Mouse (Mus musculus) testis, adult 2 months (tissue): Measurements from ENCODE around the gene Gclm. TPM values are rescaled to one million over a fixed set of nuclear protein-coding genes. Genes with fewer than 3 reads are reported as not detected.

Experiments used
- H3K27ac ChIP-seq: fragments of 200-500 bp; 2 replicates; pipeline ENCODE4 v1.5.1; 2012; ENCODE audit warnings: low read depth, low read length; ENCODE audit not compliant: control insufficient read depth, insufficient read depth
- H3K27me3 ChIP-seq: fragments of 200-500 bp; 2 replicates; pipeline ENCODE4 v1.6.1; 2012; ENCODE audit warnings: mild to moderate bottlenecking, low read length, moderate library complexity; ENCODE audit not compliant: control insufficient read depth, insufficient read depth
- H3K36me3 ChIP-seq: fragments of 200-500 bp; 2 replicates; pipeline ENCODE4 v1.6.1; 2012; ENCODE audit warnings: mild to moderate bottlenecking, low read length; ENCODE audit not compliant: control insufficient read depth, insufficient read depth
- H3K4me1 ChIP-seq: fragments of 200-500 bp; 2 replicates; pipeline ENCODE4 v1.6.1; 2012; ENCODE audit warnings: low read length; ENCODE audit not compliant: control insufficient read depth, insufficient read depth
- H3K4me3 ChIP-seq: fragments of 200-500 bp; 2 replicates; pipeline ENCODE4 v1.5.1; 2012; ENCODE audit warnings: low read depth, mild to moderate bottlenecking, low read length, moderate library complexity, mixed read lengths; ENCODE audit not compliant: control insufficient read depth
- CTCF ChIP-seq: fragments of 200-500 bp; IDR thresholded peaks from 2 replicates; pipeline ENCODE4 v1.5.1; 2012; ENCODE audit warnings: low read depth, mild to moderate bottlenecking, inconsistent platforms, low read length, moderate library complexity; ENCODE audit not compliant: control insufficient read depth, insufficient read depth, insufficient replicate concordance
- POLR2A ChIP-seq: fragments of 200-500 bp; IDR thresholded peaks from 2 replicates; pipeline ENCODE4 v1.6.1; 2012; ENCODE audit warnings: low read depth, mild to moderate bottlenecking, inconsistent platforms, low read length, moderate library complexity; ENCODE audit not compliant: control insufficient read depth
- polyA plus RNA-seq: library from polyadenylated mRNA; depleted of rRNA; stranded (reverse); fragments of >200 nt; gene quantifications from 2 replicates; pipeline ENCODE4 v1.2.3, GENCODE M21; 2012

Gene Gclm
- polyA plus RNA-seq, 1 experiment, result 31.7 TPM

DNA sequence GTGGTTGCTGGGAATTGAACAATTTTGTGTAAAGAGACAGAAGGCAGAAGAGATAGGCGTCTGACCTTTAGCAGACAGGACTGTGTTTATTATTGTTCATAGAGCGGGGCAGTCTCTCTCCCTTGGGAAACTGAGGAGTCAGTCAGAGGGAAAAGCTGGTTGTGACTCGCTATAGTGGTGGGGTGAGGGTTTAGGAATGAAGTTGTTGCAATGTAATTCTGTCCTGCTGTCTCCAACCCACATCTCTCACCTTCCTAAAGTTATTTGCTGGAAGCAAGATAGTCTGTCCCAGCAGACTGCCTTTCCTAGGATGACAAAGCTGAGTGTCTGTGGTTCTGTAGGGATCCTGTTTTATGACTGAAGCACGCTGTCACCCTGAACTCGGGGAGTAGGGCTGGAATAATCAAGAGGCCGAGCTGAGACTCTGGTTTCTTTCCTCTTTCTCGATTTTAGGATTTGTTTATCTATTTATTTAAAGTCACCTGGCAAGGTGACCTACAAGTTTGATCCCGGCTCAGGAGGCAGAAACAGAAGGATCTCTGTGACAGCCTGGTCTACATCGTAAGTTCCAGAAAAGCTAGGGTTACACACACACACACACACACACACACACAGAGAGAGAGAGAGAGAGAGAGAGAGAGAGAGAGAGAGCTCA is 41.6 kb upstream of the Gclm start:
- no peaks in the 10 kb centered on the region for H3K36me3 ChIP-seq
- no peaks in the 10 kb centered on the region for H3K4me1 ChIP-seq
- no peaks in the 10 kb centered on the region for H3K27me3 ChIP-seq
- H3K27ac ChIP-seq, result no peak overlapping the region
- no peak for TF ChIP-seq CTCF
- TF ChIP-seq POLR2A, result no peak
- H3K4me3 ChIP-seq, result no peak overlapping the region

DNA sequence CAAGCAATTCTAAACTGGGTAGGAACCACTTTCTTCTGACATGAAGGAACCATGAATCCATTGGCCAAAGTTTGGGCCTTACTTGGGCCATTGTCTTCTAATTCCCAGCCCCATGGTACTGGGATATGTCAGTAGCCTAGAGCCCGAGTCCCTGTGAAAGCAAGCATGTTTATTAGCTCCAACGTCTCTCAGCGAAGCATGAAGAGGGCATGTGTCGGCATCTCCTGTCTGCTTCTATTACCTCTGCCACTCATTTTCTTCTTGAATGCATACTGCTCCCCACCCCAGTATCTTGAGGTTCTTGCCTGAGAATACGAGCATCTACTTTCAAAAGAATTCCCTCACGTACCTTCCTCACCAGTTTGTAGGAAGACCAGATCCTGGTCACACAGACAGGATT is 39.6 kb upstream of the Gclm start:
- H3K27ac ChIP-seq, result no peak overlapping the region
- H3K36me3 ChIP-seq, result no peaks in the 10 kb centered on the region
- no peaks in the 10 kb centered on the region for H3K27me3 ChIP-seq
- no peak overlapping the region for H3K4me3 ChIP-seq
- no peaks in the 10 kb centered on the region for H3K4me1 ChIP-seq
- TF ChIP-seq CTCF, result no peak
- TF ChIP-seq POLR2A, result no peak

DNA sequence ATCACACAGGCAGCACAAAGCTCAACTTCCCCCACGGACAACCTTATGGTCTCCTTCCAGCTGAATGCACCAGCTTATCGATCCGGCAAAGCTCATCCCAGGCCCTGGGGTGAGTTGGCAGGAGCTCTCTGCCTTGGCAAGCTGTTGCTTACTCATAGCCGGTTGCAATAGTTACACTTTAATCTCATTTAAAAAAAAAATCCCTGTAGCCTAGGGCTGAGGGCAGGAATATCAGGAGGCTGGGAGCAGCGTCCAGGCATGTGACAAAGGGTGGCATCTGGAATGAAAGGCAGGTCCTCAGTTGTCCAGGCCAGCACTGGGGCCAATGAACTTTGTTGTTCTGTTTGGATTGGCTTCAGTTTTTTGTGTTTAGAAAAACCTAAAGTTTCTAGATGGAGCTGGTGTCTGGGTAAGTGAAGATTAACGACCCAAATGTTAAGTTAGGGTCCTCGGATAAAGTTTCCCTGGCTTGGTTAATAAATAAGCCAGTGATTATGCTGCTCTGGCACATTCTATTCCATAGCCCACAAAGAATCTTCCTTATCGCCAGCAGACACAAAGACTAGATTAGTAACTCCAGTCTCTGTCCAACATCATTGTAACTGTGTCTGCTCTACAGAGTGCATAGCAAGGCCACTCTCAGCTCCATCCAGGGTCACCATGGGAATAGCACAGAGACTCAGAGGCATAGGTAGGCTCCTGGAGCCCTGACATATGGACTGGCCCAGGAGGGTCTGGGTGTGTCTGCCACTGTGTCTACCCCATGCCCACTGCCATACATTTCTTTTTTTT is 38.9 kb upstream of the Gclm start:
- H3K27me3 ChIP-seq, result no peaks in the 10 kb centered on the region
- H3K4me1 ChIP-seq, result no peaks in the 10 kb centered on the region
- no peak overlapping the region for H3K4me3 ChIP-seq
- no peaks in the 10 kb centered on the region for H3K36me3 ChIP-seq
- H3K27ac ChIP-seq, result no peak overlapping the region
- TF ChIP-seq POLR2A (no peak), CTCF (no peak)

DNA sequence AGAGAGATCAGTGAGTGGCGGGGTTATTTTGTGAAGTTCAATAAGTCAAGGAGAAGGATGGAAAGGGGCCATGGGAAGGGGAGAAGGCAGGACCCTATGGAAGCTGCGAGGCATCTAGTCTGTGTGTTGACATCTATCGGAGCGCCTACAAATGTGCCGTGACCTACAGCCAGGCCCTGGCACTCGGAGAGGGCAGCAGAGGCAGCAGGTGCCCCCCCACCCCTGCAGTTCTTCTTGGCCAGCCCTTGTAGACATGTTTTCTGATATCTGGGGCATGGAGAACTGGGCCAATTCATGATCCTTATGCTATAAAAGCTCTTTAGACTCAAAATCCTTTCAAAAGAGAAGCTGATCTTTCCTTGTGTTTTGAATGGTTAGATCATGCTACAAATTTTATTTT is 37.6 kb upstream of the Gclm start:
- Histone ChIP-seq H3K27ac (no peak overlapping the region), H3K36me3 (no peaks in the 10 kb centered on the region), H3K27me3 (no peaks in the 10 kb centered on the region), H3K4me3 (no peak overlapping the region), H3K4me1 (no peaks in the 10 kb centered on the region)
- TF ChIP-seq CTCF (no peak), POLR2A (no peak)

DNA sequence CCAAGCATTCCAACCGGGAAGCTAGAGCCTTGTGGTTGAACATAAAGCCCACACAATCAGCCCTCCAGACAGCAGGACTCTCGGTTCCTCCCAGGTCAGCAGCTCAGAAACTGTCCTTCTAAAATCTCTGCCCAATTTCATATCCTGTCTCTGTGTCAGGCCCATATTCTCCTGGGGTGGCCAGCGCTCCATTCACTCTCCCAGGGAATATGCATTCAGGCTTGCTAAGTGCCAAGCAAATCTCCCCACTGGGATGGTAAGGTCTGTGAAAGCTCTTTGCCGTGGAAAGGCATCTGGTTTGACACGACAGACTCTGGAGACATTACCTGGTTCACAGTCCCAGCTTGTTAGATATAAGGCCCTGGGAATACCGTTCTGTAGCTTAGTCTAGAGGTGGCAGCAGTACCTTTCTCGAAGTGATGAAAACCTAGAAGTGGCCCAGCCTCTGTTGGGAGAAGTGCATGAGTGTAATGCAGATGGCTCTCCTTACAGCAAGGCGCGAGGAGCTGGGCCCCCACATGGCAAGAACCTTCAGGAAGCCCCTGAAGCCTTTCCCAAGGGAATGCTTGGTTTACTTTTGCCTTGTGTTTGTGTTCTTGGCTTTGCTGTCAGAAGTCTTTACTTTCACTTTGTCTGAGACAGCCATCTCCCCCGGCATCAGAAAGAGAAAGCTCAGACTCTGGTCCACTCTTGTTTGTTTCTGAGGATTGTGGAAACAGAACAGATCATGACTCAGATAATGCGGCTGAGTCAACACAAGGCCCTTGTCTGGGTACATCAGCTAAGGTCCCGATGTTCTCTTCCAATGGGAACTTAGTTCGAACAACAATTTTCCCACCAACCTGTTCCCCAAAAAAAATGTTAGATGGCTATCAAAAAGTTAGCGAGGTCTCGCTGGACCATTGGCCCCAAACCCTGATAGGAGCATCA is 36.8 kb upstream of the Gclm start:
- no peak overlapping the region for H3K4me3 ChIP-seq
- H3K27ac ChIP-seq, result no peak overlapping the region
- no peaks in the 10 kb centered on the region for H3K36me3 ChIP-seq
- TF ChIP-seq POLR2A (no peak), CTCF (no peak)
- no peaks in the 10 kb centered on the region for H3K27me3 ChIP-seq
- H3K4me1 ChIP-seq, result no peaks in the 10 kb centered on the region

DNA sequence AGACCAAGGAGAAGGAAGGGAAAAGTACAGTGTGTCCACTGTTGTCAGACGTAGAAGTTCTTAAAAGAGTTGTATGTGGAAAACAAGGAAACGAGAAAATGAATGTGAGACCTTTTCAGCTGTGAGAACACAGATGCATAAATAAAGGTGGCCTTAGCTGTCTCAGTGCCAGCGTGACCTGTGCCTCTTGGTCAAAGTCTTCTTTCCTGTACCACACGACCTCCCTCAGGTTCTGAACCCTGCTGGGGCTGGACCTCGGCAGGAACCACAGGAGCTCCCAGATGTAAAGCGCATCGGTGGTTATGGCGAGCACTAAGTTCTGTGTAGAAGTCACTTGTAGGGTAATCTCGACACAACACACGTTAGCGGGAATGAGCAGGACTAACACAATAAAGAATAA is 35.8 kb upstream of the Gclm start:
- H3K27ac ChIP-seq, result no peak overlapping the region
- no peaks in the 10 kb centered on the region for H3K36me3 ChIP-seq
- TF ChIP-seq POLR2A (no peak), CTCF (no peak)
- H3K4me3 ChIP-seq, result no peak overlapping the region
- H3K27me3 ChIP-seq, result no peaks in the 10 kb centered on the region
- no peaks in the 10 kb centered on the region for H3K4me1 ChIP-seq

DNA sequence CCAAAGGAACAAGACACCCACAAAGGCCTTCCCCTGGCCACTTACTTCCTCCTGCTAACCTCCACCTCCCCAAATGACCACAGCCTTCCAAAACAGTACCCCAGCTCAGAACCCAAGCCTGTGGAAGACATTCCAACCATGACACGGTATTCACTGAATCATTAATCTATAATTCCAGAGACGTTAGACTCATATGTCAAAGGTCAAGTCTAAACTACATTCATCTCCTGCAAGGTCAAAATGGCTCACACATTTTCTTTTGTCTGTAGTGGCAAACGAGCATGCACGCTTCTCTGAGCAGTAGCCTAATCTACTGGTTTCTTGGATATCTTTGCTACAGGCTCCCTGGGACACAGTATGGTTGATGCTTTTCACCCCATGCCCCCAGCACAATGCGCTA is 34.9 kb upstream of the Gclm start:
- Histone ChIP-seq H3K27me3 (no peaks in the 10 kb centered on the region), H3K4me3 (no peak overlapping the region)
- no peak for TF ChIP-seq CTCF
- TF ChIP-seq POLR2A, result no peak

More for the DNA sequence above, 34.9 kb upstream of the Gclm start:
- H3K27ac ChIP-seq, result no peak overlapping the region
- no peaks in the 10 kb centered on the region for H3K4me1 ChIP-seq
- no peaks in the 10 kb centered on the region for H3K36me3 ChIP-seq
